Mouse (Mus musculus): ENCODE data around the gene Zfp472. TPM values are rescaled to one million over a fixed set of nuclear protein-coding genes. Genes with fewer than 3 reads are reported as not detected.
"Not testable (repeated sequence)": the region's sequence is repeated elsewhere in the genome, so short reads cannot be mapped to it uniquely, and the experiment has no call there.

The Zfp472 gene
- polyA plus RNA-seq, 1 experiment from 2014 or later, result 7.3 TPM

GRCm38 (mm10) chr17:32991965-32992698 lies 26.5 kb downstream of the Zfp472 start:
- Histone ChIP-seq H3K4me3 (ENCODE audit: low read depth, low read length) (peak overlapping the region; percentile 55), H3K4me2 (ENCODE audit: low read depth, low read length) (peak overlapping the region; percentile 72), H3K9me3 (ENCODE audit: control insufficient read depth, low read length) (no peaks in the 10 kb centered on the region), H3K36me3 (ENCODE audit: control insufficient read depth, insufficient read depth, low read length) (no peaks in the 10 kb centered on the region; the same call in 1 of the 2 replicates), H3K27ac (ENCODE audit: low read depth, low read length) (no peak overlapping the region), H3K9ac (replicated peaks; ENCODE audit: low read depth, low read length) (no peak overlapping the region), H3K27me3 (ENCODE audit: control insufficient read depth, insufficient read depth, low read length) (no peaks in the 10 kb centered on the region), H3K4me1 (ENCODE audit: control insufficient read depth, insufficient read depth, low read length) (peaks cover 7% of the 10 kb centered on the region; the same call in 1 of the 2 replicates)
- 70% methylated on average over 12 of the region's 12 CpGs for WGBS
- no peak for ATAC-seq (ENCODE audit: low read depth)

- WGBS, result 1% methylated on average over 21 of the region's 21 CpGs
- H3K4me3 ChIP-seq (ENCODE audit: low read depth, low read length), result peak within 1 kb of the TSS; percentile 55
- H3K27ac ChIP-seq (ENCODE audit: low read depth, low read length), result peak within 1 kb of the TSS; percentile 61
- peak within 1 kb of the TSS; percentile 78 for H3K9ac ChIP-seq (replicated peaks; ENCODE audit: low read depth, low read length)
- H3K9me3 ChIP-seq (ENCODE audit: control insufficient read depth, low read length), result no peaks in the 10 kb centered on the region
- H3K36me3 ChIP-seq (ENCODE audit: control insufficient read depth, insufficient read depth, low read length), result no peaks in the 10 kb centered on the region; the same call in 1 of the 2 replicates
- H3K4me2 ChIP-seq (ENCODE audit: low read depth, low read length), result peak within 1 kb of the TSS; percentile 72
- peak; percentile 99 for ATAC-seq (ENCODE audit: low read depth)
- H3K27me3 ChIP-seq (ENCODE audit: control insufficient read depth, insufficient read depth, low read length), result no peaks in the 10 kb centered on the region
- peaks cover 7% of the 10 kb centered on the region; the same call in 1 of the 2 replicates for H3K4me1 ChIP-seq (ENCODE audit: control insufficient read depth, insufficient read depth, low read length)
These were observed 27.3 kb downstream of the Zfp472 start, which contains the start of gene Zfp952 for GRCm38 (mm10) chr17:32992699-32993474. Gene Zfp952 (plus strand): TSS chr17:32993129.

- Histone ChIP-seq H3K9me3 (ENCODE audit: control insufficient read depth, low read length) (peaks cover 12% of the 10 kb centered on the region; the same call in 1 of the 2 replicates), H3K9ac (replicated peaks; ENCODE audit: low read depth, low read length) (no peak overlapping the region), H3K4me1 (ENCODE audit: control insufficient read depth, insufficient read depth, low read length) (peaks cover 7% of the 10 kb centered on the region; the same call in 1 of the 2 replicates), H3K27ac (ENCODE audit: low read depth, low read length) (no peak overlapping the region), H3K36me3 (ENCODE audit: control insufficient read depth, insufficient read depth, low read length) (peaks cover 18% of the 10 kb centered on the region), H3K4me2 (ENCODE audit: low read depth, low read length) (no peak overlapping the region), H3K4me3 (ENCODE audit: low read depth, low read length) (no peak overlapping the region), H3K27me3 (ENCODE audit: control insufficient read depth, insufficient read depth, low read length) (no peaks in the 10 kb centered on the region)
- 93% methylated on average over 2 of the region's 2 CpGs for WGBS
- no peak for ATAC-seq (ENCODE audit: low read depth)
These were observed 32.9 kb downstream of the Zfp472 start for GRCm38 (mm10) chr17:32998492-32998891.

DNA sequence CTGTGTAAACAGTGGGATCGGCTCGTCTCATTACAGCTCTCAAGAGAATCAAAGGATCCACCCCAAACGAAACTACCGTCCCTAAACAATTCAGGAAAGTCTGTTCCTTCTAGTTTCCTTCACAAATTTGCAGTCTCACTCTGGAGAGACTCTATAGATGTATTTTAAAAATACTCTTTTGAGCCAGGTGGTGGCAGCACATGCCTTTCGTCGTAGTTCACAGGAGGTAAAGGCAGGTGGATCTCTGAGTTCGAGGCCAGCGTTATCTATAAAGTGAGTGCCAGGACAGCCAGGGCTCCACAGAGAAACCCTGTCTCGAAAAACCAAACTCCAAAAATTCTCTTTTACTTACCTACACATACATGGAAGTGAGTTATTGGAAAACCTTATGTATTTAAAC lies 42.7 kb downstream of the Zfp472 start:
- WGBS, result 52% methylated on average over 9 of the region's 9 CpGs
- Histone ChIP-seq H3K4me2 (ENCODE audit: low read depth, low read length) (no peak overlapping the region), H3K9ac (replicated peaks; ENCODE audit: low read depth, low read length) (no peak overlapping the region), H3K9me3 (ENCODE audit: control insufficient read depth, low read length) (peaks cover 5% of the 10 kb centered on the region; the same call in 1 of the 2 replicates), H3K27me3 (ENCODE audit: control insufficient read depth, insufficient read depth, low read length) (no peaks in the 10 kb centered on the region), H3K4me1 (ENCODE audit: control insufficient read depth, insufficient read depth, low read length) (no peaks in the 10 kb centered on the region), H3K36me3 (ENCODE audit: control insufficient read depth, insufficient read depth, low read length) (peaks cover 19% of the 10 kb centered on the region), H3K4me3 (ENCODE audit: low read depth, low read length) (no peak overlapping the region), H3K27ac (ENCODE audit: low read depth, low read length) (no peak overlapping the region)
- ATAC-seq (ENCODE audit: low read depth), result no peak

DNA sequence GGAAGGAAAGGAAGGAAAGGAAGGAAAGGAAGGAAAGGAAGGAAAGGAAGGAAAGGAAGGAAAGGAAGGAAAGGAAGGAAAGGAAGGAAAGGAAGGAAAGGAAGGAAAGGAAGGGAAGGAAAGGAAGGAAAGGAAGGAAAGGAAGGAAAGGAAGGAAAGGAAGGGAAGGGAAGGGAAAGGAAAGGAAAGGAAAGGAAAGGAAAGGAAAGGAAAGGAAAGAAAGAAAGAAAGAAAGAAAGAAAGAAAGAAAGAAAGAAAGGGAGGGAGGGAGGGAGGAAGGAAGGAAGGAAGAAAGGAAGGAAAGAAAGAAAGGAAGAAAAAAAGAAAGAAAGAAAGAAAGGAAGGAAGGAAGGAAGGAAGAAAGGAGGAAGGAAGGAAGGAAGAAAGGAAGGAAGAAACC lies 54.8 kb downstream of the Zfp472 start:
- not testable (repeated sequence) for ATAC-seq (ENCODE audit: low read depth)
- peaks cover 39% of the 10 kb centered on the region for H3K36me3 ChIP-seq (ENCODE audit: control insufficient read depth, insufficient read depth, low read length)

More for the DNA sequence above, 54.8 kb downstream of the Zfp472 start:
- H3K9me3 ChIP-seq (ENCODE audit: control insufficient read depth, low read length), result peaks cover 39% of the 10 kb centered on the region
- H3K27me3 ChIP-seq (ENCODE audit: control insufficient read depth, insufficient read depth, low read length); H3K9ac ChIP-seq (replicated peaks; ENCODE audit: low read depth, low read length); H3K4me1 ChIP-seq (ENCODE audit: control insufficient read depth, insufficient read depth, low read length); H3K4me2 ChIP-seq (ENCODE audit: low read depth, low read length); H3K27ac ChIP-seq (ENCODE audit: low read depth, low read length); H3K4me3 ChIP-seq (ENCODE audit: low read depth, low read length): not testable (repeated sequence)

Other genes with a start within 250 kb of the Zfp472 start
- 80.4 and 82.9 TPM in 2 replicates for gene Zfp871, start 177.5 kb upstream of the Zfp472 start, polyA plus RNA-seq (2014; fragmentation: Nextera tagmentation; extraction: Ambion mirVana)
- gene Zfp811, start 155.9 kb upstream of the Zfp472 start, polyA plus RNA-seq (2014; fragmentation: Nextera tagmentation; extraction: Ambion mirVana), result 58.4 and 60.6 TPM in 2 replicates
- 23.1 and 24.6 TPM in 2 replicates for gene Zfp799, start 135.6 kb upstream of the Zfp472 start, polyA plus RNA-seq (2014; fragmentation: Nextera tagmentation; extraction: Ambion mirVana)
- gene Zfp870, start 74.2 kb upstream of the Zfp472 start, polyA plus RNA-seq (2014; fragmentation: Nextera tagmentation; extraction: Ambion mirVana), result 9.5 and 11.7 TPM in 2 replicates
- gene Cyp4f14, start 48.5 kb upstream of the Zfp472 start, polyA plus RNA-seq (2014; fragmentation: Nextera tagmentation; extraction: Ambion mirVana), result not detected in 2 replicates
- gene Cyp4f13, start 18.4 kb upstream of the Zfp472 start, polyA plus RNA-seq (2014; fragmentation: Nextera tagmentation; extraction: Ambion mirVana), result 6.9 and 9.4 TPM in 2 replicates
- gene Zfp952, start 27.3 kb downstream of the Zfp472 start, polyA plus RNA-seq (2014; fragmentation: Nextera tagmentation; extraction: Ambion mirVana), result 24.9 and 25.0 TPM in 2 replicates
- 33.6 and 34.4 TPM in 2 replicates for gene Zfp763, start 67.6 kb downstream of the Zfp472 start, polyA plus RNA-seq (2014; fragmentation: Nextera tagmentation; extraction: Ambion mirVana)
- not detected in 2 replicates for gene 4921501E09Rik, start 102.2 kb downstream of the Zfp472 start, polyA plus RNA-seq (2014; fragmentation: Nextera tagmentation; extraction: Ambion mirVana)
- gene Zfp563, start 123.5 kb downstream of the Zfp472 start, polyA plus RNA-seq (2014; fragmentation: Nextera tagmentation; extraction: Ambion mirVana), result 23.0 and 30.1 TPM in 2 replicates
- 0.76 and 0.90 TPM in 2 replicates for gene Morc2b, start 173.9 kb downstream of the Zfp472 start, polyA plus RNA-seq (2014; fragmentation: Nextera tagmentation; extraction: Ambion mirVana)
- gene Olfr55, start 202.6 kb downstream of the Zfp472 start, polyA plus RNA-seq (2014; fragmentation: Nextera tagmentation; extraction: Ambion mirVana), result 0.12 TPM in 2 replicates
- gene Olfr239, start 225.5 kb downstream of the Zfp472 start, polyA plus RNA-seq (2014; fragmentation: Nextera tagmentation; extraction: Ambion mirVana), result not detected in 2 replicates

Measured in neural tube, embryonic 14.5 days (tissue).